Mouse (Mus musculus): ENCODE measurements around the gene P3h2.

GRCm38 (mm10) chr16:26035525-26035924 is 70.1 kb downstream of the P3h2 start:
- TF ChIP-seq GATA1 (IDR thresholded peaks at IDR 0.05; ENCODE audit: borderline replicate concordance, low read length) (no peak), FLI1 (IDR thresholded peaks at IDR 0.05; ENCODE audit: low read length) (no peak)

Data from megakaryocyte, embryonic 14.5 days (primary cell).